Mouse (Mus musculus) embryonic fibroblast, embryonic 13.5 days (primary cell): ENCODE measurements around the gene Gdi2.

Experiments
- CTCF ChIP-seq: IDR thresholded peaks from 2 replicates; pipeline ENCODE4 v1.5.1; 2011; ENCODE audit warnings: mild to moderate bottlenecking, control low read depth, low read length, moderate library complexity, borderline replicate concordance; ENCODE audit not compliant: insufficient read depth
- POLR2A ChIP-seq: IDR thresholded peaks from 2 replicates; pipeline ENCODE4 v1.6.1; 2011; ENCODE audit warnings: low read depth, mild to moderate bottlenecking, control low read depth, low read length, moderate library complexity

- TF ChIP-seq CTCF (no peak), POLR2A (no peak)
Observed at GRCm38 (mm10) chr13:3544925-3545324, 7.1 kb downstream of the Gdi2 start.
